Mouse (Mus musculus): Measurements from ENCODE around the gene Gm44965. TPM values are rescaled to one million over a fixed set of nuclear protein-coding genes. Genes with fewer than 3 reads are reported as not detected.

Gene Gm44965
- not detected in 2 replicates for polyA plus RNA-seq (2015; fragmentation: Nextera tagmentation; extraction: Ambion mirVana)

DNA sequence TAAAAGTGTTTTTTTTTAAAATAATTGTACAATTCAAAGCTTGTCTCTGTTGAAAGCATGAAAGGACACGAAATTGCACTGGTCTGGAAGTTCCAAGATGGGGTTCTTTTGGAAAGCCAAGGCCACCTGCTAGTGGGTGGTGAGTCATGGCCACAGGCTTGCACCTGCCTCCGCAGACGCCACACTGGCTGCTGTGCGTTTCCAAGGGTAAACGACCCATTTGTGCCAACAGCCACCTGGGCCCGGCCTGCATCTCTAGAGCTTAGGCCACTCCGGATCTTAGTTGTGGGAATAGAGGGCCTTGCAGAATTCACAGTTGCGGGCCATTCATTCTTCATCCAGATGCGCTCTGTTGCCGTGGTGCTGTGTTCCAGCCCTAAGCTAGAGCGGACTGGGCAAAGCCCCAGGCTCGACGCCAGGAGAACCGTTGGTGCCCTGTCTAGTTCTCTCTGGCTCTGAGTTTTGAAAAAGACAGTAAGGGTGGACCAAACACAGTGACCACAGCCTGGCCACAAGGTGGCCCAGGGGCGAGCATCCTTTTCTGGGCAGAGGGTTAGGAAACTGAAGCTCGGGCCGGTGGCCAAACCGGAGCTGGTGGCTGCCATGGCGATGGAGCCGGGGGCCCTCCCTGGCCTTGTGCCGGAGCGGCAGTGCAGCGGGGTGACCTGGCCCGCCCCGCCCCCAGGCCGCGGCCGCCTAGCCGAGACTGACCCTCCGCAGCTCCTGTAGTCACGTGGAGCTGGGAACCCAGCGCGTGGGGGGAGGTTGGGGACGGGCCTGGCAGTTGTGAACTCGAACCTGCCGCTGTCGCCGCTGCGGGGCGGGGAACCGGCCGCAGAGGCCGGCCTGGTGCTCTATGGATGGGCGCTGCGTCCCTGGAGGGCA, at the start of gene Gm44965, which contains the start of gene Repin1:
Gene Gm44965, plus strand, starts transcription at position 784 of the 885 bp plus-strand sequence.
Gene Repin1, plus strand, starts transcription at position 726 of the 885 bp plus-strand sequence.
- Histone ChIP-seq H3K4me3 (replicated peaks) (peak within 1 kb of the TSS; percentile 91), H3K9ac (peak within 1 kb of the TSS; percentile 88), H3K4me2 (replicated peaks) (peak within 1 kb of the TSS; percentile 89), H3K27ac (peak within 1 kb of the TSS; percentile 86), H3K27me3 (replicated peaks) (no peaks in the 10 kb centered on the region), H3K36me3 (peaks cover 32% of the 10 kb centered on the region), H3K9me3 (peaks cover 16% of the 10 kb centered on the region), H3K4me1 (replicated peaks) (peaks cover 12% of the 10 kb centered on the region)
- WGBS: 6% methylated on average over 45 of the region's 45 CpGs
- peak; percentile 94 for ATAC-seq

DNA sequence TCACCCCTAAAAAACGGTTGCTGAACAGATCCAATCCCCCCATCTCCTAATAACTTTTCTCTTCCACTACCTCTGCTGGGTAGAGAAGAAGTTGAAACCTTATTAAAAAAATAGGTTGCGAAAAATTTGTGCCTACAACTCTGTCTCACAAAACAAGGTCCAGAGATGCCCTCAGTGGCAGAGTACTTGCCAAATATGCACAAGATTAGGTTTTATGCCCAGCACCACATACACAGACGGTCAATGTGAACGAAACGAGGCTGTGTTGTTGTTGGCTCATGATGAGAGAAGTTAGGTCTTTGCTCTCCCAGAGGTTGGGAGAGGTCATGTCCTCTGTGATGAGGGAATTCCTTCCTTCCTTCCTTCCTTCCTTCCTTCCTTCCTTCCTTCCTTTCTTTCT, 48.5 kb upstream of the Gm44965 start:
- no peak overlapping the region for H3K27ac ChIP-seq
- ATAC-seq: no peak
- H3K27me3 ChIP-seq (replicated peaks): no peaks in the 10 kb centered on the region

DNA sequence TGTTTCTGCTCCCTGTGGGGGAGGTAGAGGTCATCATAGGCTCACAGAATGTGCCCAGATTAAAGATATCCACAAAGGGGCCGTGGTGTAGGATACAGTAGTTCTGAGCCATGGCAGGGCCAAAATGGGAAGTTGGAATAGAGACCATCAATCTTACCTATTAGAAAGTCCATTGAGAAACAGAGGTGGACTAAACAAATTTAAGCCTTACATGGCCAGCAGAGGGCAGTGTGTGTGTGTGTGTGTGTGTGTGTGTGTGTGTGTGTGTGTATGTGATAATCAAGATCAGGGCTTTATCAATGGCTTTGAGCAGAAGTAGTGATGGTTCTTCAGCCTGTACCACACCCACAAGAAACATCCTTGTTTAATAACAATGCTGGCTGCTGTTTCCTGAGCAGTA, 47.5 kb upstream of the Gm44965 start:
- no peak; the same call in 1 of the 2 replicates for ATAC-seq
- Histone ChIP-seq H3K27ac (no peak overlapping the region), H3K9ac (no peak overlapping the region), H3K4me3 (replicated peaks) (no peak overlapping the region), H3K27me3 (replicated peaks) (no peaks in the 10 kb centered on the region), H3K4me2 (replicated peaks) (no peak overlapping the region), H3K36me3 (no peaks in the 10 kb centered on the region), H3K9me3 (no peaks in the 10 kb centered on the region), H3K4me1 (replicated peaks) (peaks cover 4% of the 10 kb centered on the region; the same call in 1 of the 2 replicates)
- WGBS: 70% methylated on average over 1 of the region's 1 CpGs

More for the DNA sequence above, 48.5 kb upstream of the Gm44965 start:
- H3K36me3 ChIP-seq: no peaks in the 10 kb centered on the region
- H3K4me2 ChIP-seq (replicated peaks): no peak overlapping the region
- no peak overlapping the region for H3K9ac ChIP-seq
- H3K9me3 ChIP-seq: no peaks in the 10 kb centered on the region
- 72% methylated on average over 5 of the region's 5 CpGs for WGBS
- H3K4me1 ChIP-seq (replicated peaks): peaks cover 4% of the 10 kb centered on the region; the same call in 1 of the 2 replicates
- no peak overlapping the region for H3K4me3 ChIP-seq (replicated peaks)

DNA sequence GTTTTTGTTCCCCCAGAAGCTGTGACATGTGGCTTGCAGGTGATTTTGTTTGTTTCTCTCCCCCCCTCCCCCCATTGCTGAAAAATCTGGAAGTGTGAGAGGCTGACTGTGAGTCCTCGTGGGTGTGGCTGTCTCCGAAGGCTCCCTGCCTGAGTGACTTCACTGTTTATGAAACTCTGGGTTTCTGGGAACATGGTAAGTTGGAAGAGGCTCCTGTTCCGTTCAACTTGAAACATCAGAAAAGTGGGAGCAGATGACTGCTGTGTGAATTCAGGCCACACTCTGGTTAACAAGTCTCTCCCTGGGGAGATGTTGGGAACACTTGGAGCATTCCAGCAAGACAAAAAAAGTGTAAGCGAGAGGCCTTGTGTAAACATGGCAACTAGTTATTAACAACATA, 46.9 kb upstream of the Gm44965 start:
- Histone ChIP-seq H3K27me3 (replicated peaks) (no peaks in the 10 kb centered on the region), H3K4me3 (replicated peaks) (no peak overlapping the region), H3K4me2 (replicated peaks) (no peak overlapping the region), H3K27ac (no peak overlapping the region), H3K36me3 (no peaks in the 10 kb centered on the region), H3K9ac (no peak overlapping the region), H3K4me1 (replicated peaks) (peaks cover 4% of the 10 kb centered on the region; the same call in 1 of the 2 replicates), H3K9me3 (no peaks in the 10 kb centered on the region)
- no peak for ATAC-seq
- WGBS: 50% methylated on average over 4 of the region's 4 CpGs

DNA sequence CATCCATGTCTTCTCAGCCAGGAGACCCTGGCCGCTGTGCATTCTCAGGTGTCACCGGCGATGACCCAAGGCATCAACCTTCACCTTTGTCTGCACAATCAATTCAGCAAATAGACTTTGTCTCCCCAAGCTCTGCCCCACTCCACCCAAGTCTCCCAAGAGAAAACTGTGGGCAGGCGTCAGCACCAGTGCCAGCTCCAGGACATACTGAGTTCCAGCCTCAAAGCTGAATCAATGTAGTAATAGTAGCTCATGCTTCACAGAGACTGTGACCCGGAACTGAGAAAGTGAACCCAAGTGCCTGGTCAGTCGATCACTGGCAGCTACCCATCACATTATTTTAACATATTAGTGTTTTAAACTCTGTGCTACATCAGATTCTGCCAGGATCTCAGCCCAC, 45.4 kb upstream of the Gm44965 start:
- WGBS: 79% methylated on average over 6 of the region's 6 CpGs
- Histone ChIP-seq H3K27ac (no peak overlapping the region), H3K4me1 (replicated peaks) (no peaks in the 10 kb centered on the region), H3K4me3 (replicated peaks) (no peak overlapping the region), H3K27me3 (replicated peaks) (no peaks in the 10 kb centered on the region), H3K9ac (no peak overlapping the region), H3K9me3 (no peaks in the 10 kb centered on the region), H3K36me3 (no peaks in the 10 kb centered on the region), H3K4me2 (replicated peaks) (no peak overlapping the region)
- no peak for ATAC-seq

DNA sequence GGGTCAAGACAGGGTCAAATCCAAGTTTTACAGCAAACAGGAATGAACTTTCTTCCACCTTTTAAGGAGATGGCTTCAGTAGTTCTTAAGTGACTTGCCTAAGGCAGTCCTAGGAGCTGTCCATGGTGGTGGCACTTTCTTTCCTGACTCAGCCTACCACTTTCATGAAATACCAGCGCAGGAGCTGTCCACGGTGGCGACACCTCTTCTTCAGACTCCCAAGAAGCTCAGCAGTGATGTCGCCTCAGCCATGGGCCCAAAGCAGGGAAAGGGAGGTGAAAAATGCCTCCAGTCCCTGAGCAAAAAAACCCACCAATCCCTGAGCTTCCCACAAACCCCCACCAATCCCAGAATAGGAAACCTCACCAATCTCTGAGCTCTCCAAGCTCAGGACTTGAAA, 40.8 kb upstream of the Gm44965 start:
- H3K27ac ChIP-seq: no peak overlapping the region
- no peak overlapping the region for H3K9ac ChIP-seq
- H3K27me3 ChIP-seq (replicated peaks): no peaks in the 10 kb centered on the region
- ATAC-seq: no peak
- H3K4me3 ChIP-seq (replicated peaks): no peak overlapping the region
- no peaks in the 10 kb centered on the region for H3K36me3 ChIP-seq
- whole genome bisulfite sequencing: 47% methylated on average over 4 of the region's 4 CpGs
- no peaks in the 10 kb centered on the region for H3K9me3 ChIP-seq
- 0 out of 2 replicates have a peak, but pooled peaks cover 7% of the 10 kb centered on the region for H3K4me1 ChIP-seq (replicated peaks)
- H3K4me2 ChIP-seq (replicated peaks): no peak overlapping the region

DNA sequence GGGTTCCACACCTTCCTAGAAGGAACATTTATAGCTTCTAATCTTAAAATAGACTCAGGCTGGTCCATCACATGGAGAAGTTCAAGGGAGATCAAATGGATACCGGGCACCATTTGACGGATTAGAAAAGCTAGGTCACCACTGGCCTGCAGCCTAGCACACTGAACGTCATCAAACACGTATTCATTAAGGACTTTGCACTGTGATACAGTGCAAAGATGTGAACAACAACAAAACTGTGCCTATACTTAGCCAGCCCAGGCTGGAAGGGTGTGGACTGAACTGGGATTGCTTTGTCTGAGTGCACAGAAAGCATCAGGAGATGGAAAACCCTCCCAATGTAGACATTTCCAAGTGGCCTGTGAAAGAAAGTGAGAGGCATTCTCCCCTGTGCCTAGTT, 39.9 kb upstream of the Gm44965 start:
- peak overlapping the region; percentile 53; the same call in 1 of the 2 replicates for H3K4me3 ChIP-seq (replicated peaks)
- 85% methylated on average over 4 of the region's 4 CpGs for WGBS

DNA sequence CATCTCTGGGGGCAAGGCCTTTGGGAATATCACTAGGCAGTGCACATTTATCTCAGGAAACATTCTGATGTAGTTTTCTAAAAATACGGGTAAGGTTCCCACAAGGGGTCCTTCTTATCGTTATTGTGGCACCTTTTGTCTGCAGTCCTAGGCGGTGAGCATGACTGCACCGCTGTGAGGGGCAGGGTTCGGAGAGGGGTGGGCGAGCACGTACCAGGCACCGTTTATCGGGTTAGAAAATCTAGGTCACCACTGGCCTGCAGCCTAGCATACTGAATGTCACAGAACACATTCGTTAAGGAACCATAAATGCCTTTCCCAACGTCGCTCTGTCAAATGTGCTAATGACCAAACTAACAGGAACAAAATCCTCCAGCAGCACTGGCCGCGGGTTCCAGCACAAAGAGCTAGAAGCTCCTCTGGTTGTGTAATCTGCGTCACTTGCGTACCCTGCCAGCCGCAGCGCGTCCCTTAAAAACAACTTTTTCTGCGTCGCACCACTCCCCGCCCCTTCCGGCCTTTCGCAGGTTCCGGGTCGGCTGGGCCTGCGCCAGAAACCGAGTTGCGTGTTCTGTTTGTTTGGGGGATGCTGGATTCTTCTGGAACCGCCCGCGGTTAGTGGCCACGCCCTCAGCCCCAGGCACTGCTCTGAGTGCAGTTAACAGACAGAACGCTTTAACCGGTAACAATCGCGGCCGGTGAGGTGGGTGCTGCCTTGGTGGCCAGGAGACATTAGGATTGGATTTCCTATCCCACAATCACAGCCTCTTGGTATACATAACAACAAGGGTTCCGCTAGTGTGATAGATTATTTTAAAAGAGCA, 39.2 kb upstream of the Gm44965 start, which contains the start of gene Lrrc61:
Gene Lrrc61, plus strand, starts transcription at position 517 of the 824 bp plus-strand sequence.
- peak; percentile 95 for ATAC-seq
- Histone ChIP-seq H3K4me2 (replicated peaks) (peak within 1 kb of the TSS; percentile 69), H3K9me3 (no peaks in the 10 kb centered on the region), H3K27me3 (replicated peaks) (no peaks in the 10 kb centered on the region), H3K36me3 (no peaks in the 10 kb centered on the region), H3K27ac (peak within 1 kb of the TSS; percentile 97), H3K9ac (peak within 1 kb of the TSS; percentile 54), H3K4me1 (replicated peaks) (0 out of 2 replicates have a peak, but pooled peaks cover 7% of the 10 kb centered on the region), H3K4me3 (replicated peaks) (peak within 1 kb of the TSS; percentile 53)
- under 1% methylated on average over 39 of the region's 39 CpGs for whole genome bisulfite sequencing

More for the DNA sequence above, 39.9 kb upstream of the Gm44965 start:
- no peak for ATAC-seq
- Histone ChIP-seq H3K4me2 (replicated peaks) (peak overlapping the region; percentile 69), H3K9me3 (no peaks in the 10 kb centered on the region), H3K4me1 (replicated peaks) (0 out of 2 replicates have a peak, but pooled peaks cover 7% of the 10 kb centered on the region), H3K27me3 (replicated peaks) (no peaks in the 10 kb centered on the region), H3K27ac (peak overlapping the region; percentile 97), H3K36me3 (no peaks in the 10 kb centered on the region), H3K9ac (no peak overlapping the region)

DNA sequence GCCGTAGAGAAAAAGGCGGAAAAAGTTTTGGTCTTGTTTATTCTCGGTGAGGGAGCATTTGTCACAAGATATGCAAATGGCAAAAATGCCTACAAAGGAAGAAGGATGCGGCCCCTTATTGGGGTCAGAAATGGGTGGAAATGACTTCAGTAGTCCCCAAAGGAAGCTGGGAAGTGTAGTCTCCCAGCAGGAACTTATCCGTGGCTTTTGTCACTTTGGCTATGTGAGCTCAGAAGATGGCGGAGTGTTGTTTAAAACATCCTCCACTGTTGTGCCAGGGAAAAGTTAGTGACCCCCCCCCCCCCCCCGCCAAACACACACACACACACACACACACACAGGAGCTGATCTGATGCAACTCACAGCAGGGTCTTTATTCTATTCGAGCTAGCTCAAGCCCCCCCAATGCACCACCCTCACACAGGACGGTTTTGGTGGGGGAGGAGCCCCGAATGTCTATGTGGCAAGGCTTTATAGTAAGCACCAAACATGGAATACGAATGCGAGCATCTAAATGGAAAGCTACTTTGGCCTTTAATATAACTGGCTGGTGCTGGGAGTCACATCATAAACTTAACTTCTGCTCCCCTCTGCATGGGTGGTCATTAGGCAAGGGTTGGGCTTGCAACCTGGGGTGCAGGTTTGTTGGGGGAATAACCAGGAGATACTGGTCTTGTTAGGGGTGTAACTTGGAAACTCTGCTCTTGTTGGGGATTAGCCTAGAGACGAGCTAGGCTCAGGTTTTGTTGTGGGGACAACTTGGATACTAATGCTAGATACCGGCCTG, 38.4 kb upstream of the Gm44965 start:
- H3K9me3 ChIP-seq: no peaks in the 10 kb centered on the region

DNA sequence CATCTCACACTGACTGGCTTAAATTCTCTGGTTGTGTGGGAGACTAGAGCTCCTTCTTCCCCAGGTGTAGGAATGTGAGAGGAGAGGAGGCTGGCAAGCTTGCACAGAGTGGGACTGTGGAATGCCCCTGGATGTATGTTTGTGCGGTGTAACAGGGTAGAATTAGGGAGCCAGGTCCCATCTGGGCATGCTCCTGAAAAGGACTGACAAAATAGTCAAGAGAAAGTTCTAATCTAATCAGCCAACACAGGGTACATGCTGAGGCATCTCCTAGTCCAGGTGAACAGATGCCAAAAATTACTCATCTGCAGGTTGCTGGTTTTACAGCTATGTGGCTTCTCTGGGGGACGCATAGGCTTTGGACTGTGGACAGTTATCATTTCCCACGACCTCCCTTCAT, 37.8 kb upstream of the Gm44965 start:
- Histone ChIP-seq H3K36me3 (no peaks in the 10 kb centered on the region), H3K4me2 (replicated peaks) (peak overlapping the region; percentile 69), H3K27me3 (replicated peaks) (no peaks in the 10 kb centered on the region), H3K4me3 (replicated peaks) (no peak overlapping the region), H3K27ac (no peak overlapping the region), H3K9me3 (no peaks in the 10 kb centered on the region), H3K9ac (no peak overlapping the region), H3K4me1 (replicated peaks) (0 out of 2 replicates have a peak, but pooled peaks cover 7% of the 10 kb centered on the region)
- no peak for ATAC-seq
- WGBS: 81% methylated on average over 3 of the region's 3 CpGs

More for the DNA sequence above, 38.4 kb upstream of the Gm44965 start:
- peak; percentile 89 for ATAC-seq
- Histone ChIP-seq H3K36me3 (no peaks in the 10 kb centered on the region), H3K4me2 (replicated peaks) (peak overlapping the region; percentile 69), H3K9ac (peak overlapping the region; percentile 54), H3K4me1 (replicated peaks) (0 out of 2 replicates have a peak, but pooled peaks cover 7% of the 10 kb centered on the region), H3K4me3 (replicated peaks) (peak overlapping the region; percentile 53), H3K27ac (peak overlapping the region; percentile 97), H3K27me3 (replicated peaks) (no peaks in the 10 kb centered on the region)
- WGBS: 30% methylated on average over 14 of the region's 14 CpGs

DNA sequence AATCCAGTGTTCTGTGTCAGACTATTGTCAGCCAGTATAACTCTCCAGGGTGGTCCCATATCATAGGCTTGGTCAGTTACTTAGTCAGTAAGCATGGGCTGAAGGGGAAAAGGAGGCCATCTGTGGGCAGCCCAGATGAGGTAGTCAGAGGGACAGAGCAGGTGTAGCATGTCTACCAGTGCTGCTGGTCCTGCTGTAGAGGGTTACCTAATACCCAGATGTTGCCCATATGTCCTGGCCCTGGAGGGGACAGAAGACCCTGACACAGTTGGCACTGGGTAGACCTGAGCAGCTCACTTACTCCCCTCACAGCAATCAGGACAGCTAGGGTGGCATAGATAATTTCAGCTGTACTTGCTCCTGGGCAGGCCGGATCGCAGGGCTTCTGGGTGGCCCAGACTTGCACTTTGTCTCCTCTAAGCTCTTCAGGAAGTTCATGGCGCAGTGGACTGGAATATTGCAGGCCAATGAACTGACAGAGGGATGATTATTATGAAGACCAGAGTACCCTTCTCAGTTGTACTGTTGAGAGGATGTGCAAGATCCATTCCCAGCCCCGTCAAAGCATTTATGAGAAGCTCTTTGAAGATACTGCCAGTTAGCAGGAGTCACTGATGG, 27.9 kb upstream of the Gm44965 start:
- no peak overlapping the region for H3K4me3 ChIP-seq (replicated peaks)

More for the DNA sequence above, 27.9 kb upstream of the Gm44965 start:
- WGBS: 73% methylated on average over 4 of the region's 4 CpGs
- Histone ChIP-seq H3K36me3 (0 out of 2 replicates have a peak, but pooled peaks cover 4% of the 10 kb centered on the region), H3K9ac (no peak overlapping the region), H3K27me3 (replicated peaks) (no peaks in the 10 kb centered on the region), H3K27ac (no peak overlapping the region), H3K4me1 (replicated peaks) (peaks cover 22% of the 10 kb centered on the region), H3K9me3 (no peaks in the 10 kb centered on the region), H3K4me2 (replicated peaks) (no peak overlapping the region)
- ATAC-seq: no peak
